Mouse (Mus musculus) liver, embryonic 15.5 days (tissue): ENCODE results near the gene Cactin. TPM values are rescaled to one million over a fixed set of nuclear protein-coding genes. Genes with fewer than 3 reads are reported as not detected.
A peak's percentile ranks its signal among the peaks of the same experiment; 100 is the strongest.

Source experiments
- ATAC-seq: fragments of 200-750 bp; cut with Nextera tagmentation; 2 replicates; pipeline ENCODE4 v1.8.0; 2017; ENCODE audit warnings: moderate number of reproducible peaks, mild to moderate bottlenecking, moderate library complexity; ENCODE audit not compliant: insufficient read depth
- H3K27ac ChIP-seq: fragments of 300-500 bp; sonication (generic); replicated peaks from 2 replicates; pipeline ENCODE4 v1.5.1; 2015; ENCODE audit warnings: mild to moderate bottlenecking, inconsistent platforms
- H3K27me3 ChIP-seq: fragments of 300-500 bp; sonication (generic); 2 replicates; pipeline ENCODE4 v1.6.1; 2015; ENCODE audit warnings: mild to moderate bottlenecking, inconsistent platforms
- H3K36me3 ChIP-seq: fragments of 300-500 bp; sonication (generic); replicated peaks from 2 replicates; pipeline ENCODE4 v1.6.1; 2015; ENCODE audit warnings: moderate library complexity, mild to moderate bottlenecking, inconsistent platforms
- H3K4me1 ChIP-seq: fragments of 300-500 bp; sonication (generic); replicated peaks from 2 replicates; pipeline ENCODE4 v1.6.1; 2015; ENCODE audit warnings: inconsistent platforms
- H3K4me2 ChIP-seq: fragments of 300-500 bp; sonication (generic); 2 replicates; pipeline ENCODE4 v1.6.1; 2015; ENCODE audit warnings: moderate library complexity, mild to moderate bottlenecking, inconsistent platforms
- H3K4me3 ChIP-seq: fragments of 300-500 bp; sonication (generic); replicated peaks from 2 replicates; pipeline ENCODE4 v1.5.1; 2015; ENCODE audit warnings: mild to moderate bottlenecking, inconsistent platforms
- H3K9ac ChIP-seq: fragments of 300-500 bp; sonication (generic); 2 replicates; pipeline ENCODE4 v1.6.1; 2015; ENCODE audit warnings: moderate library complexity, mild to moderate bottlenecking, inconsistent platforms
- H3K9me3 ChIP-seq: fragments of 300-500 bp; sonication (generic); replicated peaks from 2 replicates; pipeline ENCODE4 v1.6.1; 2016; ENCODE audit warnings: inconsistent platforms
- WGBS: fragments of 180-500 bp; shearing (Covaris S2); methylation state at CpG from one replicate; pipeline ENCODE4 v1.1.7; 2015; ENCODE audit warnings: mixed read lengths; ENCODE audit not compliant: insufficient replicate concordance; 5-methylcytosine and 5-hydroxymethylcytosine counted together
- polyA plus RNA-seq: library from polyadenylated mRNA; unstranded; fragments of >200 nt; fragmentation: Nextera tagmentation; extraction: Ambion mirVana; gene quantifications from 2 replicates; pipeline ENCODE4 v1.2.1, GENCODE M21; 2015

The Cactin gene
- polyA plus RNA-seq: 24.3 and 29.5 TPM in 2 replicates

DNA sequence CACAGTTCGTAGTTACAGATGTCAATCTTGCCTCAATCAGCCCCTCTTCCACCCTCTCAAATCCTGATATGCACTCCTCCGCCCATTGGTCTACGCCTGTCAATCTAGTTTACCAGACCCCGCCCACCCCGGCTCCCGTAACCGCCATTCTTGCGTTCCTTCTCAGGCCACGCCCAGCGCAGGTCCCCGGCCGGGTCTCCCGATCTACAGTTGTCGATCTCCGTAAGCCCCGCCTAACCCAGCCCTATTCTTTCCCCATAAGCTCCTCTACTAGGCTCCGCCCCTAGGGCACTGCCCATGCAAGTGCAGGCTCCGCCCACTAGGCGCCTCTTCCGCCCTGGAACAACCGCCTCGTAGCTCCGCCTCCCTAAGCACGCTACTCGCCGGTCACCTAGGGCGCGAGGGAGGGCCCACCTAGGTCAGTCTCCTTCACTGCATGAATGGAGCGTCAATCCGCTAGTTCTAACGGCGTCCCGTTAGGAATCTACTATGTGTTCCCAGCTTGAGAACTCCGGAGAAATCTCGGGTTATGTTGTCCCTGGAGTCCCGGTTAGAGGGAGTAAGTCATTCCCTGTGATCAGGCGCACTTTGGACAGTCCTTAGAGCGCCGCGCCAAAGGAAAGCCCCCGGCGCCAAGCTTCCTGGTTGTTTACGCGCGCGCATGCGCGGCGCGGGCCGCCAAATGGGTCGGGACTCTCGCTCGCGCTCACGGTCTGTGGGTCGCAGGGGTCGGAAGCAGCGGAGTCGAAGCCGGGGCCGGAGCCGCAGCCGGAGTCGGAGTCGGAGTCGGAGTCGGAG, at the start of gene Cactin:
TSS of gene Cactin (plus strand) at position 554 of the 798 bp plus-strand sequence.
- ATAC-seq: peak; percentile 85
- H3K9me3 ChIP-seq: no peaks in the 10 kb centered on the region
- no peaks in the 10 kb centered on the region for H3K27me3 ChIP-seq
- under 1% methylated on average over 68 of the region's 68 CpGs for WGBS
- H3K36me3 ChIP-seq: peaks cover 54% of the 10 kb centered on the region
- H3K9ac ChIP-seq: peak within 1 kb of the TSS; percentile 95
- peak within 1 kb of the TSS; percentile 92 for H3K27ac ChIP-seq
- peak within 1 kb of the TSS; percentile 87 for H3K4me2 ChIP-seq
- peaks cover 61% of the 10 kb centered on the region for H3K4me1 ChIP-seq
- peak within 1 kb of the TSS; percentile 94 for H3K4me3 ChIP-seq

DNA sequence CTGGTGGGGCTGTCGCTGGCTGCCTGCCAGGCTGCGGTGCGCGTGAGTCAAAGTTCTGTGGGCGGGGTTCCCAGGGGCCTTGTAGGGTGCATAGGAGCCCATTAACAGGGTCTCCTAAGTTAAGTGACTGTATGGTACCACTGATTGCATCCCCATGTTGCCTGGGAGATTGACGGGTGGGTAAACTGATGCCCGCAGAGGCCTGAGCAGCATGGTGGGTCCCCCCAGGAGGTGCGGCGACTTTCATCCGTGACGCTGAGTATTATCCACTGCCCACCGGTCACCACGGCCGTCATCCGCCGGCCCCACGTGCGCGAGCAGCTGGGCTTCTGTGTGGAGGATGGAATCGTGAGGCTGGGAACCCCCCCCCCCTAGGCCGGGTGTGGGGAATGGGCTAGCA, 48.5 kb upstream of the Cactin start:
- Histone ChIP-seq H3K4me3 (no peak overlapping the region), H3K27me3 (no peaks in the 10 kb centered on the region), H3K27ac (no peak overlapping the region), H3K9ac (no peak overlapping the region), H3K4me2 (no peak overlapping the region), H3K36me3 (peaks cover 36% of the 10 kb centered on the region), H3K9me3 (no peaks in the 10 kb centered on the region), H3K4me1 (peaks cover 22% of the 10 kb centered on the region)
- no peak for ATAC-seq
- WGBS: 88% methylated on average over 21 of the region's 21 CpGs

DNA sequence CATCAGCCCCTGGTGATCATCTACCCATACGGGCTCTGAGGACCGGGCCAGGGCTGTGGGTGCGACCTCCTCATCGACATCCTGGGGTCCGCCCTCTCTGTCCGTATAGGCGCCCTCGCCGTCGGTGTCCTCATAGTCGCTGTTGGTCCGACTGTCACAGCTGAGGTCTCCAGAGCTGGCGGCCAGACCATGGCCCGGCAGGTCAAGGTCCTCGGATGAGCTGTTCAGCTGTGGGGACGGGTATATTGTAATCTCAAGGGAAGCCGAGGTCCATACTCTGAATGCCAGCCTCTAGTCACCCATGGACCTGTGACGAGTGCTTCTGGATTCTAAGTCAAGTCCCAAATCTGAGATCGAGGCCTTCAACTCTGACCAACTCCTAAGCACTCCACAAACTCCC, 47.1 kb upstream of the Cactin start:
- no peak overlapping the region for H3K27ac ChIP-seq
- 85% methylated on average over 19 of the region's 19 CpGs for WGBS
- no peak for ATAC-seq
- no peaks in the 10 kb centered on the region for H3K27me3 ChIP-seq
- H3K9ac ChIP-seq: no peak overlapping the region
- peaks cover 7% of the 10 kb centered on the region for H3K4me1 ChIP-seq
- H3K4me3 ChIP-seq: no peak overlapping the region
- H3K9me3 ChIP-seq: no peaks in the 10 kb centered on the region
- H3K4me2 ChIP-seq: no peak overlapping the region
- H3K36me3 ChIP-seq: peaks cover 36% of the 10 kb centered on the region

DNA sequence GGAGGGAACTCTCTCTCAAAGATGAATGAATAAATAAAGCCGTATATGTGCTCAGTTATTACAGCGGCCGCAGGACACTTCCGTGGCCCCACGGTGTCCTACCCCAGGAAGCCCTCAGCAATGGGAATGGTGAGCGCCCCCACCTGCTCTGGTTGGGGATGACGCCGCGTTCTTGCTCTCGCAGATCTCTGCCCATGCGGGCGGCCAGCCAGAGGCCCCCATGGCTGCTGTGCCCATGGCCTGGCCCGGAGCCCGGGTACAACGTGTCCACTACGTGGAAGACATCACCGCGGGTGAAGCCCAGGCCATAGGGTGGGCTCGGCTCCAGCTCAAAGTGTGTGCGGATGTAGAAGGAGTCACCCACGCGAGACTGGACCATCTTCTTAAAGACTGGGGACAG, 43.2 kb upstream of the Cactin start:
- Histone ChIP-seq H3K9ac (no peak overlapping the region), H3K27ac (no peak overlapping the region)

DNA sequence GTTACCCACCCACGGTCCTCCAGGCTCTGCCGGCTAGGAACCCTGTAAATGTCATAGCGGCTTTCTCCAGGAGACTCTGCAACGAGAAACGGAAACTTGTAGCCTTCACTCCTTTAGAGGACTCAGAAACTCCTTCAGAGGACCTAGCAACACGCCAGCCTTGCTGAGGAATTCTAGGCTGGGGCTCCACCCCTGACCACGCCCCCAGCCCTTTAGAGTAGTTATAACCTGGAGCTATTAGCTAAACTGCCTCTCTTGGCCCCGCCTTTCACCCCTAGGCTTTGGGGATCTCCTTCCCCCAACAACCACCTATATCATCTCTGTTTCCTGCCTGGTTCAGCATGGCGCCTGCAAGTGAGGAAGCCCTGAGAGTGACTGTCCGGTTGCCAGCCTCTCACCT, 41.4 kb upstream of the Cactin start:
- no peak for ATAC-seq
- WGBS: 29% methylated on average over 10 of the region's 10 CpGs
- no peak overlapping the region for H3K27ac ChIP-seq
- no peaks in the 10 kb centered on the region for H3K36me3 ChIP-seq
- no peak overlapping the region for H3K9ac ChIP-seq
- H3K27me3 ChIP-seq: peaks cover 52% of the 10 kb centered on the region
- no peak overlapping the region for H3K4me2 ChIP-seq
- H3K9me3 ChIP-seq: no peaks in the 10 kb centered on the region
- H3K4me3 ChIP-seq: no peak overlapping the region
- H3K4me1 ChIP-seq: no peaks in the 10 kb centered on the region

More for the DNA sequence above, 43.2 kb upstream of the Cactin start:
- 71% methylated on average over 22 of the region's 22 CpGs for WGBS
- H3K4me3 ChIP-seq: no peak overlapping the region
- no peaks in the 10 kb centered on the region for H3K9me3 ChIP-seq
- no peak for ATAC-seq
- no peaks in the 10 kb centered on the region for H3K4me1 ChIP-seq
- H3K27me3 ChIP-seq: peaks cover 34% of the 10 kb centered on the region
- H3K4me2 ChIP-seq: no peak overlapping the region
- peaks cover 13% of the 10 kb centered on the region for H3K36me3 ChIP-seq

DNA sequence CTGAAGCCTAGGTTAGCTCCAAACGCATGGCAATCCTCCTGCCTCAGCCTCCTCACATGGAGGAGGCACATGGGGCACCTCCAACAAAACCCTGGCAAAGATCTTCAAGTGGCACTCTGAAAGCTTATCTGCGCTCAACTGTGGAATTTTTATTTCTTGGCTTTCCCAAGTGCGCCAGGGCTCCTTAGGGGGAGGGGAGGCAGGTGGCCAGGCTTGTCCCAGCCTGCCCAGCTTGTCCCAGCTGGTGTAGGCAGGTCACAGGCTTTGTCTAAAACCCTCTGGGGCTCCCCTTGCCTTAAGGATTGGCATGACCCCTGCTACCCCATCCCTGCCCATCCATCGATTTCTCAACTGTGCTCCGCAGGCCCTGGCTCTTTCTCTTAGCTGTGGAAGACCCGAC, 36.7 kb upstream of the Cactin start:
- Histone ChIP-seq H3K4me2 (no peak overlapping the region), H3K36me3 (no peaks in the 10 kb centered on the region), H3K9me3 (no peaks in the 10 kb centered on the region), H3K27me3 (peaks cover 86% of the 10 kb centered on the region), H3K4me1 (peaks cover 33% of the 10 kb centered on the region), H3K9ac (no peak overlapping the region), H3K4me3 (no peak overlapping the region), H3K27ac (no peak overlapping the region)
- WGBS: 59% methylated on average over 6 of the region's 6 CpGs
- no peak for ATAC-seq

DNA sequence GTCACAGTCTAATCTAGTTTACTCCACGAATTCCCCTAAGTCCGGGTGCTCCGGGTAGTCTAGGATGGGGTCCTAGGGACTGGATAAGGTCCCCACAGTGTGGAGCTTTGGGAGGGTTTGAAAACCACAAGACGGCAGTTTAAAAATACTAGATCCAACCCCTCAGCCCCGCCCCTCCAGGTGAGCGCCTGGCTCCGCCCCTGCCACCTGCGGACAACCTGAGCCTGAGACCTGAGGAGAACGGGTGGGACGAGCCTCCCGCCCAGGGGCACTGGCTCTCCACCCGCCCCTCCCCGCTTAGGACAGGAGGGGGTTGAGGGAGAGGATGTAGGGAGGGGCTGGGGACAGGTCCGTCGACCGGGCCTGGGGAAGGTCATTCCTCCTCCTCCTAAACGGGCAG, 36.2 kb upstream of the Cactin start:
- no peak overlapping the region for H3K9ac ChIP-seq
- WGBS: 19% methylated on average over 17 of the region's 17 CpGs
- H3K27ac ChIP-seq: no peak overlapping the region
- H3K4me2 ChIP-seq: peak overlapping the region; percentile 77; the same call in 1 of the 2 replicates
- peak overlapping the region; percentile 47; the same call in 1 of the 2 replicates for H3K4me3 ChIP-seq
- ATAC-seq: no peak
- H3K27me3 ChIP-seq: peaks cover 81% of the 10 kb centered on the region
- peaks cover 37% of the 10 kb centered on the region for H3K4me1 ChIP-seq
- H3K36me3 ChIP-seq: no peaks in the 10 kb centered on the region
- H3K9me3 ChIP-seq: no peaks in the 10 kb centered on the region

DNA sequence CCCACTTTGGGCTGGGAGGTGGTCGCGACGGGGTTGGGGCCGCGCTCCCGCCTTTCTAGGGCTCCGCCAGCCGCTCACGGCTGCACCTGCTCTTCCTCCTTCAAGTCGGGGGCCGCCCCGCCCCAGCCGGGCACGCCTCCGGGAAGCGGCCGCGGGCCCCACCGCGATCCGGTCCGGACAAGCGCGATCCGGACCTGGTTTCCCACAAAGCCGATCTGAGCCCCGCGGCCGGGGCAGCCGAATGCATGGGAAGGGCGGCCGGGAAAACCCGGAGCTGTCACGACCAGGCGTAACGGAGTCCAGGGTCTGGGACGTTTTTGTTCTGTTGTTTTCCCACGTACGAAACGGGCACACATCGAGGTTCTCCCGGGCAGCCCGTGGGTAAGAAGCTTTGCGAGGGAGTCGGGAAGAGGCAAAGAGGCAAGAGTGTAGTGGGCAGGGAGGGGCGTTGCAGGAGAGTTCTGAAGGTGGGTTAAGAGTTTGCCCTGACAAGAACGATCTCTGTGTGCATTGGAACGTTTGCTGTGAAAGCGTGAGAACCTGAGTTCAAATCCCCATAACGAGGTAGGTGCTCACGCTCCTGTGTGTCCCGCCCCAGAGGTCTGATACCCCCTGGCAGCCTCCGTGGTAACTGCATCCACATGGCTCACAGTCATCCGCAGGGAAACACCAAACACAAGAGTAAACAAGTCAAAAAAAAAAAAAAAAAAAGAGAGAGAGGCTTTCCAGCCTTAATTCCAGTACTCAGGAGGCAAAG, 35.0 kb upstream of the Cactin start:
- Histone ChIP-seq H3K27ac (no peak overlapping the region), H3K4me2 (peak overlapping the region; percentile 77), H3K4me1 (peaks cover 48% of the 10 kb centered on the region), H3K4me3 (peak overlapping the region; percentile 47), H3K9ac (peak overlapping the region; percentile 47), H3K36me3 (no peaks in the 10 kb centered on the region), H3K27me3 (peaks cover 80% of the 10 kb centered on the region), H3K9me3 (no peaks in the 10 kb centered on the region)
- 2% methylated on average over 54 of the region's 54 CpGs for WGBS
- ATAC-seq: peak; percentile 65

DNA sequence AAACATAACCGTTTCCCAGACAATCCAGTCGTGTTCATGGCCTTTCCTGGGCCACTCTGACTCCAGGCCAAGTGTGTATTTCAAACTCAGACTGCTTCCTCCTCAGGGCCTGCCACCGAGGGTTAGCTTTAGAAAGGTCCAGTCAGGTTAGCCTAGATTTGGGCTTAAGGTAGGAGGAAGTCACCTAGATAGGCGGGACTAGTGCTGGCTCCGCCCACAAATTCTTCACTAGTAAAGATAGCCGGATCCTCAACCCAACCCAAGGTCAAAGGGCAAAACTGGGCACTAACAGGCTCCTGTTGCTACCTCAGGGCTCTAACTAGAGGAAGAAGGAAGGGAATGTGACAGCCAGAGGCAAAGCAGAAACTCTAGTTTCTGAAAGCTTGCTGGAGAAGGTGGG, 34.3 kb upstream of the Cactin start:
- H3K36me3 ChIP-seq: no peaks in the 10 kb centered on the region
- peaks cover 55% of the 10 kb centered on the region for H3K4me1 ChIP-seq
- WGBS: 34% methylated on average over 6 of the region's 6 CpGs
- no peak overlapping the region for H3K9ac ChIP-seq
- H3K4me3 ChIP-seq: no peak overlapping the region
- no peak overlapping the region for H3K27ac ChIP-seq
- ATAC-seq: no peak
- peak overlapping the region; percentile 77 for H3K4me2 ChIP-seq
- H3K9me3 ChIP-seq: no peaks in the 10 kb centered on the region
- H3K27me3 ChIP-seq: peaks cover 76% of the 10 kb centered on the region

DNA sequence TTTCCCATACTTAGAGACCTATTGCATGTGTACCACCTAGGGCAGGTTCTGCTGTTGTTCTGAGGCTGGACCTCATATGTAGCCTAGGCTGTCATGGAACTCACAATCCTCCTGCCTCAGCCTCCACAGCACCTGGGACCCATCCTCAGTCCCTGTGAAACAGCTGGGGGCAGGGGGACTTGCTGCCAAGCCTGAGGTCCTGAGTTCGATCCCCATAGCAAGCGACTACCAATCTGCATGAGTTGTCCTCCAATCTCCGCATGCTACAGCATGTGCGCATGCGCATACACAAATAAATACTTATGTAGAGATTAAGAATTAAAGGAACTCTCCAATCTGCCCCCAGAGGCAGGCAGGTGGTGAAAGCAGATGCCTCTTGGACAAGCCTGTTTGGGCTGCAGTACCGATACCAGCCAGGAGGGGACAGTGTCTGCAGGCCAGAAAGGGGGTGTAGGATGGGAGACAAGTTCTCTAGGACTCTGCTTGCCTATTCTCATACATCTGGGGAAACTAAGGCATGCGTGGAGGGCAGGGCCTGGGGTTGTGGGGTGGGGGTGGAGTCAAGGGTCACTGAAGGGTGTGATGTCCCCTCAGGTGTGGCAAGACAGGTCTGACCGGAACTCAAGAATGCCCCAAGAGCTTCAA, 33.3 kb upstream of the Cactin start:
- no peak overlapping the region for H3K4me2 ChIP-seq
- 57% methylated on average over 8 of the region's 8 CpGs for WGBS
- no peaks in the 10 kb centered on the region for H3K36me3 ChIP-seq
- H3K27ac ChIP-seq: no peak overlapping the region
- H3K9ac ChIP-seq: no peak overlapping the region
- H3K4me3 ChIP-seq: no peak overlapping the region
- H3K27me3 ChIP-seq: peaks cover 69% of the 10 kb centered on the region
- no peak for ATAC-seq
- H3K9me3 ChIP-seq: no peaks in the 10 kb centered on the region
- H3K4me1 ChIP-seq: peaks cover 65% of the 10 kb centered on the region

DNA sequence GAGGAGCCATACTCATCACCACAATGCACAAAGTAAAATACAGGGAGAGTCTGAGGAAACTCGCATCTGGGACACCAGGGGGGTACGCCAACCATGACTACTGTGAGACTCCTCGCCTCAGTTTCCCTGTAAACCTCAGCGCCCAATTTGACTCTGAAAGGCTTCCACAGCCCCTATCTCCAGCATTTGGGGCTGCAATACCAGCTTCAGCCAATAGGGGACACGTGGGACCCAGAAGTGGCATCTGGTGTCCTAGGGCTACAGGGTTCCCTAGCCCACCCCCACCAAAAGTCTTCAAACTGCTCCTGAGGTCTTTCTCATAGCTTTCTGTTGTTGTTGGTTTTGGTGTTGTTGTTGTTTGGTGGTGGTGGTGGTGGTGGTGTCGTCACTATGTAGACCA, 32.3 kb upstream of the Cactin start:
- H3K4me3 ChIP-seq: no peak overlapping the region
- no peak for ATAC-seq
- WGBS: 19% methylated on average over 6 of the region's 6 CpGs
- H3K4me2 ChIP-seq: no peak overlapping the region
- H3K4me1 ChIP-seq: peaks cover 72% of the 10 kb centered on the region
- H3K9me3 ChIP-seq: no peaks in the 10 kb centered on the region
- no peak overlapping the region for H3K9ac ChIP-seq
- peaks cover 59% of the 10 kb centered on the region for H3K27me3 ChIP-seq
- no peak overlapping the region for H3K27ac ChIP-seq
- no peaks in the 10 kb centered on the region for H3K36me3 ChIP-seq
